Mouse (Mus musculus) WW6 (cell line): ENCODE measurements around the gene Olfr740.

Experiments used
- DNase-seq: peaks from one replicate; pipeline ENCODE4 v3.0.0-alpha.2; 2013; ENCODE audit warnings: low read depth, low spot score

Olfr740 gene

DNA sequence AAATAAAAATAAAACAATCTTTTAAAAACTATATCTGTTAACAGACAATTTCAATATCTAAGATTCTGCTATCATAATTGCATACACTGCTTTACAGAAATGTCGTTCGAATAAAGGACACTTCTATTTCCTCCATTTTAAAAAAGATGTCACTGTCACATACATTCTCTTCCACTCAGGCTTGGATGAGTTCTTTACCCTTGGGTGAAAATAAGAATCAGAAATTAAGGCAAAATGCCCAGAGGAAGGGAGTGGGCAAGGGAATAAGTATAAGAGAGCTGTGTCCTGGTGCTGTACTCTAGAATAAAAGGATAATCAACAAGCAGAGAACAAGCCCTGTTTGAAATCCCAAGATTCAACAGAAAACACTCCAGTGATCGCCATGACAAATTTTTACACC, at the start of gene Olfr740:
Olfr740 (plus strand) TSS at position 301 of the 400 bp plus-strand sequence.
- no peak for DNase-seq

DNA sequence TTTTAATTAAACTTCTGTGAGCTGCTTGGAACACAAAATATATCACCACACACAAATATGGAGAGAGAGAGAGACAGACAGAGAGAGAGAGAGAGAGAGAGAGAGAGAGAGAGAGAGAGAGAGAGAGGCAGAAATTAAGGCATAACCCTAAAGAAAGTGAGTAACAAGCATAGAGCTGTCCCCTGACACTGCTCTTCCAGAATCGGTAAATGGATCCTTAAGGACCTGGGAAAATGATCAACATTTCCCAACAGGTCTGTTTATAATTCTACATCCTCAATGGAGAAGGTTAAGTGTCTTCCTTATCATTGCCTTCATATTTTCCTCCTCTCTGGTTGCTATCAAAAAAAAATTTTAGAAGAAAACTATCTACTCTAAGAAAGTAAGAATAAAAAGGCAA, 38.1 kb upstream of the Olfr740 start, which contains the start of gene Olfr738:
Olfr738 (plus strand) TSS at position 301 of the 400 bp plus-strand sequence.
- DNase-seq, result no peak

DNA sequence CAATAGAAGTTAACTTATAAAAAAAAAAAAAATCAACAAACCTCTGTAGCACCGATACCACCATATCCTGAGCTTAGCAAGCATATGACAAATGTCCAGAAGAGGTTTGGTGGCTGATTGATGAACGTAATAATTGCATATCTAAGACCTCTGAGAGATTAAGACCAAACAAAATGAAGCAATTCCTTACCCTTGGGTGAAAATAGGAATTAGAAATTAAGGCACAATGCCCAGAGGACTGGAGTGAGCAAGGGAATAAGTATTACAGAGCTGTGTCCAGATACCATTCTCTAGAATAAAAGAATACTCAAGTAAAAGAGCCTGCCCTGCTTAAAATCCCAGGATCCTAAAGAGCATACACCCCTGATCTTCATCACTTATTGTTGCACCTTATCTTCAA, 27.0 kb upstream of the Olfr740 start, which contains the start of gene Olfr739:
Olfr739 (plus strand) TSS at position 301 of the 400 bp plus-strand sequence.
- DNase-seq, result no peak

DNA sequence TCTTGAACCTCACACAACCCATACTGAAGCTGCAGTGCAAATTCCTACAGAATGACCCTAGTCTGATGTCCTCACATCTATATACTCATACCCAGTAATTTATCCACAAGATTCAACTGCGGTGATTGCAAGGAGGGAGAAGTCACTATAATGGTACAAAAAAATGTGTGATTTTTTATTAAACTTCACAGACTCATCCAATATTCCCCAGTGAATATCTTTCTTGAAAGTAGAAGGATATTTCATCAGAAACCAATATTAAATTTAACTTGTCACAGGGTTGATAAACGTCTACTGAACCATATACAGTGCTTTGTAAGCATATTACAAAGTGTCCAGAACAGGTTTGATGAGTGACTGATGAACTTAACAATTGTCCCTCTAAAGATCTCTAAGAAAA, 27.1 kb downstream of the Olfr740 start, which contains the start of gene Olfr741:
Olfr741 (plus strand) TSS at position 301 of the 400 bp plus-strand sequence.
- no peak for DNase-seq

DNA sequence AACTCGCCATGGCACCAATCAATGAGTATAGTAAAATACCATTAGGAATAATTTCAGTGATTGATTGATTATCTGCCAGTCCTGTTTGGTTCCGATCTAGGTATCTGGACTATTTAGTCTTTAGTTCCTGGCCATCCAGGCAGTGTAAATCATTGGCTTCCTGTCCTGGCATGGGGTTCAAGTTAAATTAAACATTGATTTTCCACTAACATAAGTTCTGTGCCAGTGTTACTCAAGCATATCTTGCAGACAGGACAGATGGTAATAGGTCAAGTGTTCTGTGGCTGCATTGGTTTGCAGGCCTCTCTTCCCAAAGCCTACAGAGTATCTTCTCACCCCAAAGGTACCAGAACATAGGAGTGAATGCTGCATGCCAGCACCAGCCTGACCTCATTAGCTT, 33.1 kb downstream of the Olfr740 start:
- DNase-seq, result no peak

DNA sequence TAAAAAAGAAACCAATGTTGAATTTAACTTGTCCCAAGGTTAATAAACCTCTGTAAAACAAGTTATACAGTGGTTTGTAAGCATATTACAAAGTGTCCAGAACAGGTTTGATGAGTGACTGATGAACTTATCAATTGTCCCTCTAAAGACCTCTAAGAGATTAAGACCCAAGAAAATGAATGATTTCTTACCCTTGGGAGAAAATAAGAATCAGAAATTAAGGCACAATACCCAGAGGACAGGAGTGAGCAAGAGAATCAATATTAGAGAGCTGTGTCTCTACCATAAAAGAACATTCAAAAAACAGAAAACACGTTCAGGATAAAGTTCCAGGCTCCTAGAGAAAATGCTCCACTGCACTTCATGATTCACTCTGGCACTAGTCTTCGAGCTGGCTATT, 58.0 kb downstream of the Olfr740 start, which contains the start of gene Olfr742:
Olfr742 (plus strand) TSS at position 301 of the 400 bp plus-strand sequence.
- DNase-seq, result no peak
